Mouse (Mus musculus) lung, adult 2 months (tissue): ENCODE results near the gene Ift122.

Experiments
- CTCF ChIP-seq: fragments of 200-500 bp; IDR thresholded peaks from 2 replicates; pipeline ENCODE4 v1.5.1; 2011; ENCODE audit warnings: mild to moderate bottlenecking, low read length, control low read depth; ENCODE audit not compliant: insufficient read depth
- POLR2A ChIP-seq: fragments of 200-500 bp; IDR thresholded peaks from 2 replicates; pipeline ENCODE4 v1.6.1; 2011; ENCODE audit warnings: low read depth, mild to moderate bottlenecking, control low read depth, low read length, borderline replicate concordance; ENCODE audit errors: extremely low read depth

- TF ChIP-seq CTCF: no peak
- no peak for TF ChIP-seq POLR2A
Observed at GRCm38 (mm10) chr6:115957681-115958080, 104.4 kb downstream of the Ift122 start.
